Mouse (Mus musculus) olfactory bulb, adult 2 months (tissue): Measurements from ENCODE around the gene Sun1. TPM values are rescaled to one million over a fixed set of nuclear protein-coding genes. Genes with fewer than 3 reads are reported as not detected.

Source experiments
- H3K27ac ChIP-seq: fragments of 200-500 bp; 2 replicates; pipeline ENCODE4 v1.5.1; 2012; ENCODE audit warnings: low read depth, low read length; ENCODE audit not compliant: insufficient read depth
- H3K4me1 ChIP-seq: fragments of 200-500 bp; 2 replicates; pipeline ENCODE4 v1.6.1; 2012; ENCODE audit warnings: low read length; ENCODE audit not compliant: control insufficient read depth, insufficient read depth
- H3K4me3 ChIP-seq: fragments of 200-500 bp; 2 replicates; pipeline ENCODE4 v1.5.1; 2012; ENCODE audit warnings: mild to moderate bottlenecking, low read depth, low read length, moderate library complexity; ENCODE audit not compliant: insufficient read depth
- CTCF ChIP-seq: fragments of 200-500 bp; IDR thresholded peaks from 2 replicates; pipeline ENCODE4 v1.5.1; 2012; ENCODE audit warnings: low read depth, mild to moderate bottlenecking, low read length, moderate library complexity; ENCODE audit not compliant: insufficient read depth
- POLR2A ChIP-seq: fragments of 200-500 bp; IDR thresholded peaks from 2 replicates; pipeline ENCODE4 v1.6.1; 2012; ENCODE audit warnings: mild to moderate bottlenecking, low read depth, low read length, moderate library complexity; ENCODE audit not compliant: insufficient read depth
- WGBS: fragments of 180-500 bp; shearing (Covaris S2); methylation state at CpG from one replicate; pipeline ENCODE4 v1.1.7; 2018; 5-methylcytosine and 5-hydroxymethylcytosine counted together
- polyA plus RNA-seq: library from polyadenylated mRNA; stranded (reverse); fragments of >200 nt; gene quantifications from 2 replicates; pipeline ENCODE4 v1.2.4, GENCODE M21; 2012; ENCODE audit warnings: low replicate concordance; ENCODE audit not compliant: missing spikeins, insufficient read depth, insufficient read length

Sun1 gene
- polyA plus RNA-seq, 1 experiment, result not detected

DNA sequence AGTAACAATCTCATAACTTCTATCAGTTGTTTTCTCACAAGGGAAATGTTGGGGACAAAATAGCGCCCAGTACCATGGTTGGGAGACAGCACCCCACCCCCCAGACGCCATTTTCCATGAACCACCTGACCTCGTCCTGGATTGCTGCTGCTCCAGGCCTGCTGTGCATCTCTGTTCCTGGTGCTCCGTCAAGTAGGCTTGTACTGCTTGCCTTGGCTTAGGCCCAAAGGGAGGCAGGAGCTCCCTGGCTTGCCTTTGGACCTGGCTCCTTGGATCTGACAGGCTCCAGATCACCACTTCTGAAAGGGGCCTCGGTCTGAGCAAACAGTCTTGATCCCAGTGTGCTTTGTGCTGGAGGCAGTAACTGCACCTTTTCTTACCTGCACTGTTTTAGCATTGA lies 59.4 kb downstream of the Sun1 start:
- Histone ChIP-seq H3K27ac (no peak overlapping the region), H3K4me3 (no peak overlapping the region), H3K4me1 (peaks cover 14% of the 10 kb centered on the region)
- TF ChIP-seq CTCF, result no peak
- TF ChIP-seq POLR2A, result no peak
- WGBS, result 59% methylated on average over 5 of the region's 5 CpGs

DNA sequence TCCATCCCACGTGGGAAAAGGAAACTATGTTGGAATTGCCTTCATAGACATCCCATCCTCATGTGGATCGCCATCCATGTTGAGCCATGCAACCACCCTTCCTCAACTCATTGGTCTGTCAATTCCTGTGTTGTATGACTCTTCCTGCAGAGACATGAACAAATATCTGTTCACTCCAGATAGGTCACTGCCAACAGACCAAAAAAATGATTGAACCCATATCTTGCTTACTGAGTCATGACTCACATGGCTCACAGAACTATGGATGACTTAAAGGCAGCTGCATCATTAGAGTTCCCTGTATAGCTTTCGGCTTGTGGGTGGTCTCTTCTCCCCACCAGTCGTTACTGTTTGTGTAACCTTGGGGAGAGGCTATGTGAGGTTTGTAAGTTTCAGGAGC lies 61.0 kb downstream of the Sun1 start:
- 87% methylated on average over 4 of the region's 4 CpGs for WGBS
- Histone ChIP-seq H3K4me3 (no peak overlapping the region), H3K4me1 (peaks cover 7% of the 10 kb centered on the region; the same call in 1 of the 2 replicates), H3K27ac (no peak overlapping the region)
- TF ChIP-seq CTCF (no peak), POLR2A (no peak)

GRCm38 (mm10) chr5:139267661-139268060 lies 67.2 kb downstream of the Sun1 start:
- Histone ChIP-seq H3K27ac (no peak overlapping the region), H3K4me1 (peaks cover 2% of the 10 kb centered on the region; the same call in 1 of the 2 replicates), H3K4me3 (no peak overlapping the region)
- WGBS, result 85% methylated on average over 4 of the region's 4 CpGs
- TF ChIP-seq POLR2A (no peak), CTCF (no peak)

- 48% methylated on average over 16 of the region's 16 CpGs for WGBS
These were observed 70.5 kb downstream of the Sun1 start for GRCm38 (mm10) chr5:139270806-139271521.

GRCm38 (mm10) chr5:139271994-139272554 lies 71.6 kb downstream of the Sun1 start:
- no peak overlapping the region for H3K4me3 ChIP-seq
- no peak for TF ChIP-seq CTCF
- TF ChIP-seq POLR2A, result no peak
- H3K4me1 ChIP-seq, result peaks cover 2% of the 10 kb centered on the region; the same call in 1 of the 2 replicates
- WGBS, result 73% methylated on average over 8 of the region's 8 CpGs
- H3K27ac ChIP-seq, result no peak overlapping the region

More at GRCm38 (mm10) chr5:139270806-139271521, 70.5 kb downstream of the Sun1 start:
- Histone ChIP-seq H3K4me3 (no peak overlapping the region), H3K27ac (no peak overlapping the region), H3K4me1 (peaks cover 2% of the 10 kb centered on the region; the same call in 1 of the 2 replicates)
- TF ChIP-seq POLR2A, result no peak
- TF ChIP-seq CTCF, result no peak

GRCm38 (mm10) chr5:139277287-139277686 lies 76.8 kb downstream of the Sun1 start:
- 70% methylated on average over 8 of the region's 8 CpGs for WGBS
- no peak overlapping the region for H3K27ac ChIP-seq
- TF ChIP-seq CTCF (no peak), POLR2A (no peak)
- H3K4me3 ChIP-seq, result no peak overlapping the region
- H3K4me1 ChIP-seq, result no peaks in the 10 kb centered on the region

GRCm38 (mm10) chr5:139281373-139282112 lies 81.1 kb downstream of the Sun1 start:
- H3K4me1 ChIP-seq, result peaks cover 8% of the 10 kb centered on the region; the same call in 1 of the 2 replicates
- no peak for TF ChIP-seq CTCF
- TF ChIP-seq POLR2A, result no peak
- 42% methylated on average over 11 of the region's 11 CpGs for WGBS
- no peak overlapping the region for H3K27ac ChIP-seq
- no peak overlapping the region for H3K4me3 ChIP-seq

DNA sequence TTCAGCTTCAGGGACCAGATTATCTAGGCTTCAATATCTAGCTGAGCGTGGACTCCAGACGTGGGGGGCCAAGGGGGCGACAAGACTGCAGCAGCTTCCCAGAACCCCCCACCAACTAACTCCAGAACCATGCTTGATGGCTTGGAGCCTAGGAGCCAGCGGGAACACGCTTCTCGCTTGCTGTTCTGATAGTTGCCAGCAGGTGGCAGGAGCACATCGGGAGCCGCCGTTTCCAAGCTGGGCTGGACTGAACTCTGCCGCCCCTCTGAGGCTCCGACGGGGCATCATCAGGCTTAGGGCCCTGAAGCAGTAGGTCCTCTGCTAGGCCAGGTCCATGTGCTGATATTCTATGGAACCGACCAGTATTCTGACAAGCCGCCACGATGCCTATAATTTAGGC lies 81.8 kb downstream of the Sun1 start:
- WGBS, result 7% methylated on average over 15 of the region's 15 CpGs
- Histone ChIP-seq H3K4me1 (peaks cover 8% of the 10 kb centered on the region; the same call in 1 of the 2 replicates), H3K27ac (no peak overlapping the region), H3K4me3 (no peak overlapping the region)
- peak; percentile 84 for TF ChIP-seq CTCF
- TF ChIP-seq POLR2A, result no peak

GRCm38 (mm10) chr5:139283460-139284180 lies 83.2 kb downstream of the Sun1 start:
- Histone ChIP-seq H3K4me3 (no peak overlapping the region), H3K27ac (no peak overlapping the region), H3K4me1 (peaks cover 9% of the 10 kb centered on the region)
- 90% methylated on average over 14 of the region's 14 CpGs for WGBS
- TF ChIP-seq POLR2A, result no peak
- TF ChIP-seq CTCF, result no peak
